Mouse (Mus musculus) urinary bladder, postnatal 14 days (tissue): ENCODE data around the gene Ilkap.
A peak's percentile ranks its signal among the peaks of the same experiment; 100 is the strongest.

Experiments used
- DNase-seq: peaks from one replicate; pipeline ENCODE4 v3.0.0; 2021; ENCODE audit warnings: low spot score

Ilkap gene

GRCm38 (mm10) chr1:91356105-91356504, 42.5 kb downstream of the Ilkap start:
- DNase-seq: no peak

GRCm38 (mm10) chr1:91352277-91352676, 46.3 kb downstream of the Ilkap start:
- no peak for DNase-seq

- no peak for DNase-seq
These were observed 47.4 kb downstream of the Ilkap start for GRCm38 (mm10) chr1:91351249-91351648.

- DNase-seq: no peak
These were observed 47.8 kb downstream of the Ilkap start, which contains the start of gene Klhl30 for GRCm38 (mm10) chr1:91350841-91351240. Klhl30 (plus strand) TSS chr1:91351016.

- peak; percentile 60 for DNase-seq
These were observed 51.7 kb downstream of the Ilkap start for GRCm38 (mm10) chr1:91346892-91347291.

GRCm38 (mm10) chr1:91344921-91345685, 53.5 kb downstream of the Ilkap start:
- peak; percentile 20 for DNase-seq

- DNase-seq: no peak
These were observed 54.6 kb downstream of the Ilkap start for GRCm38 (mm10) chr1:91344001-91344400.

- DNase-seq: no peak
These were observed 61.3 kb downstream of the Ilkap start for GRCm38 (mm10) chr1:91337355-91337754.

GRCm38 (mm10) chr1:91333582-91333981, 65.0 kb downstream of the Ilkap start:
- no peak for DNase-seq

- no peak for DNase-seq
These were observed 66.5 kb downstream of the Ilkap start for GRCm38 (mm10) chr1:91332102-91332501.

GRCm38 (mm10) chr1:91325488-91326042, 73.0 kb downstream of the Ilkap start:
- DNase-seq: no peak

GRCm38 (mm10) chr1:91324646-91325045, 74.0 kb downstream of the Ilkap start:
- no peak for DNase-seq
